In genomic region chr2:125412351-125412750, GRCm38 (mm10) we compare ENCODE assay signal across 15 mouse cellular contexts.
DNase-seq lines count a peak whose midpoint lies in the region; ATAC-seq and TF ChIP-seq lines count a peak whose summit lies in the region.
"Had no signal": no experiment of that assay in that cellular context is flagged by ENCODE, and none has a peak within 500 bp of the region (broad histone marks: within the 10 kb centered on the region; RNA-seq: fewer than 3 reads in every experiment).

No protein-coding gene starts in this region.

- no peak overlapping the region for H3K4me2 ChIP-seq in intestine, embryonic 16.5 days (ENCODE audit: low read depth, low read length)
- no peak overlapping the region for H3K4me2 ChIP-seq in intestine, postnatal 0 days (replicated peaks; ENCODE audit: low read depth)
- H3K4me2 ChIP-seq: hindbrain, embryonic 12.5 days had no signal

- no peaks in the 10 kb centered on the region for H3K9me3 ChIP-seq in intestine, embryonic 16.5 days (ENCODE audit: control insufficient read depth, low read length)
- no peaks in the 10 kb centered on the region for H3K9me3 ChIP-seq in intestine, postnatal 0 days (ENCODE audit: control insufficient read depth)
- H3K9me3 ChIP-seq: hindbrain, embryonic 12.5 days had no signal

- intact Hi-C loops in heart, postnatal 14 days (cut with DNase I) = loop anchor here (5.0 kb wide), 1 partner anchor 55 kb away; no protein-coding TSS in a partner anchor

- 86% methylated on average over 15 of the region's 15 CpGs for WGBS in intestine, embryonic 16.5 days
- 81% methylated on average over 15 of the region's 15 CpGs for WGBS in intestine, postnatal 0 days

- no peak overlapping the region for H3K9ac ChIP-seq in intestine, embryonic 16.5 days (ENCODE audit: low read depth, low read length)
- no peak overlapping the region for H3K9ac ChIP-seq in intestine, postnatal 0 days (ENCODE audit: low read depth, low read length)
- H3K9ac ChIP-seq: hindbrain, embryonic 12.5 days; liver, embryonic 14.5 days had no signal

- H3K4me1 ChIP-seq in intestine, embryonic 16.5 days (ENCODE audit: control insufficient read depth, insufficient read depth, low read length) = no peaks in the 10 kb centered on the region
- no peaks in the 10 kb centered on the region for H3K4me1 ChIP-seq in intestine, postnatal 0 days (replicated peaks; ENCODE audit: control insufficient read depth, insufficient read depth, low read length)
- H3K4me1 ChIP-seq: hindbrain, embryonic 12.5 days had no signal

- peak; percentile 67 for DNase-seq in R1 (ENCODE audit: low read depth, low spot score)
- peak; percentile 23 for DNase-seq in heart, adult 8-10 months (ENCODE audit: low spot score)
- peak; percentile 33 to 42 for DNase-seq in heart, postnatal 14 days
- no peak for DNase-seq in adrenal gland, adult 18-20 months (ENCODE audit: low spot score in 2 of 2)
- no peak for DNase-seq in left cerebral cortex, adult 18-20 months (ENCODE audit: low spot score in 2 of 2)
- no peak for DNase-seq in thymus, postnatal 4 days
- DNase-seq: cerebellum, adult 11-12 months; gastrocnemius, postnatal 10 days; kidney, adult 2 months; kidney, postnatal 4 days; right cerebral cortex, postnatal 4 days had no signal

- no peak for ATAC-seq in intestine, embryonic 16.5 days
- ATAC-seq in intestine, postnatal 0 days = no peak

- no peak for TF ChIP-seq CTCF in intestine, postnatal 0 days (IDR thresholded peaks at IDR 0.05; ENCODE audit: low read depth)

- H3K27ac ChIP-seq in intestine, embryonic 16.5 days (ENCODE audit: low read length) = peak overlapping the region; percentile 39; the same call in 1 of the 2 replicates
- no peak overlapping the region for H3K27ac ChIP-seq in intestine, postnatal 0 days (ENCODE audit: low read depth, low read length)
- H3K27ac ChIP-seq: hindbrain, embryonic 12.5 days; liver, embryonic 14.5 days had no signal

- H3K4me3 ChIP-seq in intestine, embryonic 16.5 days (ENCODE audit: low read length) = no peak overlapping the region
- H3K4me3 ChIP-seq in intestine, postnatal 0 days (ENCODE audit: low read depth, low read length) = no peak overlapping the region
- H3K4me3 ChIP-seq: hindbrain, embryonic 12.5 days had no signal

- H3K27me3 ChIP-seq in intestine, embryonic 16.5 days (replicated peaks; ENCODE audit: control insufficient read depth, insufficient read depth, low read length) = no peaks in the 10 kb centered on the region
- H3K27me3 ChIP-seq in intestine, postnatal 0 days (replicated peaks; ENCODE audit: control insufficient read depth, insufficient read depth, low read length) = no peaks in the 10 kb centered on the region
- H3K27me3 ChIP-seq: hindbrain, embryonic 12.5 days had no signal

- H3K36me3 ChIP-seq in intestine, embryonic 16.5 days (ENCODE audit: control insufficient read depth, insufficient read depth, low read length) = no peaks in the 10 kb centered on the region
- H3K36me3 ChIP-seq in intestine, postnatal 0 days (ENCODE audit: control insufficient read depth, insufficient read depth) = 0 out of 2 replicates have a peak, but pooled peaks cover 4% of the 10 kb centered on the region
- H3K36me3 ChIP-seq: hindbrain, embryonic 12.5 days had no signal

Comparison
In these comparisons a context has a peak if more than half of its experiments do, and no peak if none do; other contexts are left out.
1. DNase-seq: peak in R1 (single experiment), heart, adult 8-10 months (single experiment) and heart, postnatal 14 days (2 of 2); none in adrenal gland, adult 18-20 months (0 of 2), left cerebral cortex, adult 18-20 months (0 of 2) and thymus, postnatal 4 days (single experiment).